Mouse (Mus musculus) thymus, adult 2 months (tissue): Measurements from ENCODE around the gene Inpp5a.

Experiments
- CTCF ChIP-seq: fragments of 200-500 bp; IDR thresholded peaks from 2 replicates; pipeline ENCODE4 v1.5.1; 2012; ENCODE audit warnings: mild to moderate bottlenecking, control low read depth, low read length, moderate library complexity, borderline replicate concordance; ENCODE audit not compliant: control insufficient read depth, poor library complexity, insufficient read depth; ENCODE audit errors: extremely low read depth
- POLR2A ChIP-seq: fragments of 200-500 bp; IDR thresholded peaks from 2 replicates; pipeline ENCODE4 v1.6.1; 2012; ENCODE audit warnings: mild to moderate bottlenecking, low read length, control low read depth, moderate library complexity; ENCODE audit not compliant: control insufficient read depth, poor library complexity, insufficient read depth; ENCODE audit errors: extremely low read depth

DNA sequence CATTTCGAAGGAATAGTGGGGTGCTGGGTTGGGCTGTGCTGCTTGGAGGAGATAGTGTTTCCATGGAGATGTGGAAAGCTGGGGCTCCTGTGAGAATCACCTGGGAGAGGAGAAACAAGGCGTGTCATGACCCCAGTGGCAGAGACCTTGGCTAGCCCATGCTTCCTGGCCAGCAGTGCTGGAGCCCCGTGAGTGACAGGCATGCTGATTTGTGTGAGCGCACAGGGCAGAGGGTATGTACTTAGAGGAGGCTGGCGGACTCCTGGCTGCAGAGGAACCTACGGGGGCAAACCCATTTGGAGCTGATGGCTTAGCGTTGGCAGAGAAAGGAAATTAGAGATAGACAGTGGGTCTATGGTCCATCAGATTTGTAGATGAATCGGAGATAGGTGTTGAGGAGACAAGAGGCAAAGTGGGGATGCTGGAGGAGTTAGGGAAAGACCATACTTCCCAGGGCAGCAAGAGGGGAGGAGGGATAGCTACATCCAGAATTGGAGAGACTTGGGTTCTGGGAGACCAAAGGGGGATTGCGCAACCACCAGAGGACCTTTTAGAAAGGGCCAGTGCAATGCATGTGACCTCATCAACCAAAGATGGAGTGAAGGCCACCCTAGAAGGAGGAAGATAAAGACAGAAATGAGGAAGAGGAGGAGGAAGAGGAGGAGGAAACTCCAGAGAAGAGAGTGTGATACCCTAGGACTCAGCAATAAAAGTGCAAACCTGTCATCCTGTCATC, 117.9 kb downstream of the Inpp5a start:
- TF ChIP-seq CTCF (no peak), POLR2A (no peak)
